Mouse (Mus musculus) erythroblast, embryonic 14.5 days (primary cell): ENCODE results near the gene Mgat2.

Experiments
- GATA1 ChIP-seq: IDR thresholded peaks from 2 replicates; pipeline ENCODE4 v1.6.1; 2012; ENCODE audit warnings: low read length, inconsistent platforms, mixed read lengths
- TAL1 ChIP-seq: IDR thresholded peaks from 3 replicates; pipeline ENCODE4 v1.6.1; 2012; ENCODE audit warnings: low read length, inconsistent platforms, mixed read lengths

DNA sequence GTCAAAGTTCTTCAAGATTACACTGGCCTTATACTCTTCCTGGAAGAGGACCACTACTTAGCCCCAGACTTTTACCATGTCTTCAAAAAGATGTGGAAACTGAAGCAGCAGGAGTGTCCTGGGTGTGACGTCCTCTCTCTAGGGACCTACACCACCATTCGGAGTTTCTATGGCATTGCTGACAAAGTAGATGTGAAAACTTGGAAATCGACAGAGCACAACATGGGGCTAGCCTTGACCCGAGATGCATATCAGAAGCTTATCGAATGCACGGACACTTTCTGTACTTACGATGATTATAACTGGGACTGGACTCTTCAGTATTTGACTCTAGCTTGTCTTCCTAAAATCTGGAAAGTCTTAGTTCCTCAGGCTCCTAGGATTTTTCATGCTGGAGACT, 1.4 kb downstream of the Mgat2 start:
- no peak for TF ChIP-seq GATA1
- no peak for TF ChIP-seq TAL1
